Mouse (Mus musculus): ENCODE results near the gene Meig1. TPM values are rescaled to one million over a fixed set of nuclear protein-coding genes. Genes with fewer than 3 reads are reported as not detected.

The Meig1 gene
- total RNA-seq, 2 experiments from 2014 or later: 3.3 to 4.6 TPM

- intact Hi-C loops (cut with DNase I): no loop called here
- no peak for DNase-seq (ENCODE audit: low spot score in 2 of 2)
Observed at GRCm38 (mm10) chr2:3387105-3387860, 35.2 kb downstream of the Meig1 start.

- DNase-seq (ENCODE audit: low spot score in 2 of 2): no peak
- intact Hi-C loops (cut with DNase I): no loop called here
Observed at GRCm38 (mm10) chr2:3365127-3365526, 57.3 kb downstream of the Meig1 start.

DNA sequence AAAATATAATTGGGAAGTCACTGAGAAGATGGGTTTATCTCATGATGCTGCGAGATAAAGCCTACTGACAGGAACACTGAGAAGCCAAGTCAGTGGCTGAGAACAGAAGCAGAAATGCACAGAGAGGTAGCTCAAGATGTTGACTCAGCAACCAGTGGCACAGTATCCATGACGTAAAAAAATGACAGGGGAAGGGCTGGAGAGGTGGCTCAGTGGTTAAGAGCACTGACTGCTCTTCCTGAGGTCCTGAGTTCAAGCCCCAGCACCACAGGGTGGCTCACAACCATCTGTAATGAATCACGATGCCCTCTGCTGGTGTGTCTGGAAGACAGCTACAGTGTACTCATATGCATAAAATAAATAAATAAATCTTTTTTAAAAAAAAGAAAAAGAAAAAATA, 61.4 kb downstream of the Meig1 start:
- no peak for DNase-seq (ENCODE audit: low spot score in 2 of 2)
- intact Hi-C loops (cut with DNase I): no loop called here

Other genes starting within 250 kb of the Meig1 start
- 10 to 100 TPM; 90.4 to 95.3 TPM for gene Nmt2, start 138.4 kb downstream of the Meig1 start, total RNA-seq (2021)
- 10 to 100 TPM; 10.3 to 11.0 TPM for gene Rpp38, start 90.0 kb downstream of the Meig1 start, total RNA-seq (2021)
- gene Acbd7, start 86.5 kb downstream of the Meig1 start, total RNA-seq (2021): under 1 TPM in 1 of 2 experiments, not detected in 1; 0.94 TPM
- gene Olah, start 25.4 kb downstream of the Meig1 start, total RNA-seq (2021): under 1 TPM in 1 of 2 experiments, not detected in 1; 0.18 TPM
- 10 to 100 TPM; 10.2 to 11.4 TPM for gene Dclre1c, start 1.5 kb upstream of the Meig1 start, total RNA-seq (2021)
- gene Suv39h2, start 52.4 kb upstream of the Meig1 start, total RNA-seq (2021): 1 to 10 TPM; 3.5 to 4.4 TPM
- gene Gm45902, start 90.1 kb upstream of the Meig1 start, total RNA-seq (2021): 1 to 10 TPM; 4.0 to 5.4 TPM
- gene Hspa14, start 90.2 kb upstream of the Meig1 start, total RNA-seq (2021): 10 to 100 TPM; 42.8 to 46.9 TPM
- 1 to 10 TPM in 1 of 2 experiments, under 1 TPM in 1; 0.85 to 1.1 TPM for gene Cdnf, start 90.4 kb upstream of the Meig1 start, total RNA-seq (2021)
- gene Fam107b, start 147.8 kb upstream of the Meig1 start, total RNA-seq (2021): 1 to 10 TPM; 8.6 to 9.6 TPM